Mouse (Mus musculus): ENCODE data around the gene Ppfia1. TPM values are rescaled to one million over a fixed set of nuclear protein-coding genes. Genes with fewer than 3 reads are reported as not detected.

The Ppfia1 gene
- polyA plus RNA-seq, 1 experiment: 54.5 TPM

DNA sequence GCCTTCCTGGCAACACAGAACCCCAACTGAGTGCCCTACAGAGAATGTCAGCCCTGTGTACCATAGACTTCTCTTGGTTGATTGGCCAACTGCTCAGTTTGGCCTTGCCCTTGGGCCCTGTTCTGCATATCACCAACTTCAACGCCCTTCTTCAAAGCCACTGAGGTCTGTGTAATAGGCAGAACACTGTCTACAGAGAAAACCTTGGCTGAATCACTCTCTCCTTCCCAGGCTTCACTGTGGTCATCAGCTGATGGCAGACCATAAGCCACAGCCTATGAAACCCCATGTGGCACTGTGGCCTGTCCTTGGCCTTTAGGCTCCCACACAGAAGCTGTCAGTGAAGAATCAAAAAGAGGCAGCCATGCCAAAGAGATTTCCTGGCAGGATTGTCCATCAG is 94.6 kb downstream of the Ppfia1 start:
- TF ChIP-seq CTCF (IDR thresholded peaks at IDR 0.05; ENCODE audit: borderline replicate concordance, extremely low read depth, insufficient read depth, insufficient read length) (no peak), POLR2A (IDR thresholded peaks at IDR 0.05; ENCODE audit: borderline replicate concordance, extremely low read depth, insufficient read depth, insufficient read length, poor library complexity, severe bottlenecking) (no peak)
- no peak for DNase-seq (ENCODE audit: low read depth)

- no peak for TF ChIP-seq CTCF (IDR thresholded peaks at IDR 0.05; ENCODE audit: borderline replicate concordance, extremely low read depth, insufficient read depth, insufficient read length)
- TF ChIP-seq POLR2A (IDR thresholded peaks at IDR 0.05; ENCODE audit: borderline replicate concordance, extremely low read depth, insufficient read depth, insufficient read length, poor library complexity, severe bottlenecking): no peak
- peak; percentile 11 for DNase-seq (ENCODE audit: low read depth)
Observed at GRCm38 (mm10) chr7:144450661-144451060, 102.9 kb downstream of the Ppfia1 start.

GRCm38 (mm10) chr7:144449637-144450570 is 103.6 kb downstream of the Ppfia1 start:
- TF ChIP-seq CTCF (IDR thresholded peaks at IDR 0.05; ENCODE audit: borderline replicate concordance, extremely low read depth, insufficient read depth, insufficient read length) (no peak), POLR2A (IDR thresholded peaks at IDR 0.05; ENCODE audit: borderline replicate concordance, extremely low read depth, insufficient read depth, insufficient read length, poor library complexity, severe bottlenecking) (no peak)
- DNase-seq (ENCODE audit: low read depth): peak; percentile 93

DNA sequence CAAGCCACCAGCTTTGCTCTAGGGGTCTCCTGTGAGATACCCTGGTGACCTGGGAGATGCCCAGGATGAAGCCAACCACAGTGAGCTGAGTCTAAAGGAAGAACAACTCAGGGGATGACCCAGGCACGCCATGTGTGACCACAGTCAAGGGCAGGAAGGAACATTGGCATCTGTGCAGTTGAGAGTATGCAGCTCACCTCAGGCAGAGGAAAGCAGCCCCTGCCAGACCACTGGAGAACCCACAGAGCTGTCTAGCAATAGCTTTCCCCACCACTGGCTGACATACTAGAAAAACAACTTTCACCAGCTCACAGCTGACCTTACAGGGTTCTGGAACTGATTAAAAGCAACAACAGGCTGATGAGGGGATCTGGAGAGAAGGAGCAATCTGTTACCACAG is 105.3 kb downstream of the Ppfia1 start:
- no peak for TF ChIP-seq POLR2A (IDR thresholded peaks at IDR 0.05; ENCODE audit: borderline replicate concordance, extremely low read depth, insufficient read depth, insufficient read length, poor library complexity, severe bottlenecking)
- no peak for TF ChIP-seq CTCF (IDR thresholded peaks at IDR 0.05; ENCODE audit: borderline replicate concordance, extremely low read depth, insufficient read depth, insufficient read length)

DNA sequence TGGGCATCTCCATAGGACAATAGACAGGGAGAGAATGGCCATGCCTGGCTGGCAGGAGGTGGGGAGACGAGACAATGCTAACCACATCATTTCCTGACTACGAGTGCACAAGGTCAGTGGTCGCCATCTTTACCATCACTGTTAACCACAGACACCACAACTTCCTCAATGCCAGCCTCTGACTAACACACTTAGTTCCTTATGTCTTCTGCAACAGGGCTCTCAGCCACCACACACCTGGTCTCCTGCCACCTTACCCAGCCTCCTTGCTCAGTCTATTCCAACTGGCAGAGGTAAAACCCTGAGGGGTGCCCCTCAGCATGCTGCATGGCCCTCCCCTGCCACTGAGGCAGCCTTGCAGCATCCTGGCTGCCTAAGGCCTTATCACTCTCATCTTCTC is 106.4 kb downstream of the Ppfia1 start:
- TF ChIP-seq CTCF (IDR thresholded peaks at IDR 0.05; ENCODE audit: borderline replicate concordance, extremely low read depth, insufficient read depth, insufficient read length): no peak
- TF ChIP-seq POLR2A (IDR thresholded peaks at IDR 0.05; ENCODE audit: borderline replicate concordance, extremely low read depth, insufficient read depth, insufficient read length, poor library complexity, severe bottlenecking): no peak
- DNase-seq (ENCODE audit: low read depth): no peak

More for the DNA sequence above, 105.3 kb downstream of the Ppfia1 start:
- no peak for DNase-seq (ENCODE audit: low read depth)

GRCm38 (mm10) chr7:144444788-144445187 is 108.7 kb downstream of the Ppfia1 start:
- TF ChIP-seq POLR2A (IDR thresholded peaks at IDR 0.05; ENCODE audit: borderline replicate concordance, extremely low read depth, insufficient read depth, insufficient read length, poor library complexity, severe bottlenecking) (no peak), CTCF (IDR thresholded peaks at IDR 0.05; ENCODE audit: borderline replicate concordance, extremely low read depth, insufficient read depth, insufficient read length) (no peak)
- DNase-seq (ENCODE audit: low read depth): no peak

DNA sequence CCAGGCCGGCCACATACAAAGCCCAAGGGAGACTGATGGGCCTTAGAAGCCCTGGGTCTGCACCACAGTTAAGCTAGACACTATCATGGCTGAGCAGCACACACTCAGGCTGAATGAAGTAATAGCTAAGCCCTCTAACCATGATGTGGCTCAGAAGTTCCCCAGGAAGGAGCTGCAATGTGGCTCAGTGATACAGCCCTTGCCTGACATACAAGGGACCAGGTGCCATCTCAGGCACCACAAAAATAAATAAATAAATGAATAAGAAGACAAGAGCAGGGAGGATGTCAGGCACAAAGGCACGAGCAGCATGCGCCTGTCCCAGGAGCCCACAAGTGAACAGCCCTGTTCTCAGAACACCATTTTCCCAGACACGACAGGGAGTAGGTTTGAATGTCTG is 111.6 kb downstream of the Ppfia1 start:
- DNase-seq (ENCODE audit: low read depth): no peak
- no peak for TF ChIP-seq CTCF (IDR thresholded peaks at IDR 0.05; ENCODE audit: borderline replicate concordance, extremely low read depth, insufficient read depth, insufficient read length)
- TF ChIP-seq POLR2A (IDR thresholded peaks at IDR 0.05; ENCODE audit: borderline replicate concordance, extremely low read depth, insufficient read depth, insufficient read length, poor library complexity, severe bottlenecking): no peak

- DNase-seq (ENCODE audit: low read depth): no peak
- no peak for TF ChIP-seq CTCF (IDR thresholded peaks at IDR 0.05; ENCODE audit: borderline replicate concordance, extremely low read depth, insufficient read depth, insufficient read length)
- TF ChIP-seq POLR2A (IDR thresholded peaks at IDR 0.05; ENCODE audit: borderline replicate concordance, extremely low read depth, insufficient read depth, insufficient read length, poor library complexity, severe bottlenecking): no peak
Observed at GRCm38 (mm10) chr7:144441466-144441865, 112.1 kb downstream of the Ppfia1 start.

DNA sequence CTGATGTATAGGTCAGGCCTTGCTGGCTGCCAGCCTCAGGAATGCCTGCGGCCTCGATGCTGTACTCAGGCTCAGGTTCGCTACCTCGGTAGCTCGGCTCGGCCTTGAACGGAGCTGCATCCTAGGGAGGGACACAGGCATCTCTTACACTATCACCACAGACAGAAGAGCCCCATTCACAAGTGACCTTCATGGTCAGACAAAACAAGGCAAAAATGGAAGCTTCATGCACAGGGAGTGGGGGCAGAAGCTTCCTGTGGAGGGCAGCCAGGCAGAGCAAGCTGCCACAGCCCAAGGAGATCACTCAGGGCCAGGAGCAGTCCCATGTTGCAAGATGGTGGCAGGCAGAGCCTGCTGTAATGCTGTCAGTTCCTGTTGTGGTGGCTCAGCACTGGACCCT is 114.7 kb downstream of the Ppfia1 start:
- no peak for DNase-seq (ENCODE audit: low read depth)
- no peak for TF ChIP-seq CTCF (IDR thresholded peaks at IDR 0.05; ENCODE audit: borderline replicate concordance, extremely low read depth, insufficient read depth, insufficient read length)
- TF ChIP-seq POLR2A (IDR thresholded peaks at IDR 0.05; ENCODE audit: borderline replicate concordance, extremely low read depth, insufficient read depth, insufficient read length, poor library complexity, severe bottlenecking): no peak

DNA sequence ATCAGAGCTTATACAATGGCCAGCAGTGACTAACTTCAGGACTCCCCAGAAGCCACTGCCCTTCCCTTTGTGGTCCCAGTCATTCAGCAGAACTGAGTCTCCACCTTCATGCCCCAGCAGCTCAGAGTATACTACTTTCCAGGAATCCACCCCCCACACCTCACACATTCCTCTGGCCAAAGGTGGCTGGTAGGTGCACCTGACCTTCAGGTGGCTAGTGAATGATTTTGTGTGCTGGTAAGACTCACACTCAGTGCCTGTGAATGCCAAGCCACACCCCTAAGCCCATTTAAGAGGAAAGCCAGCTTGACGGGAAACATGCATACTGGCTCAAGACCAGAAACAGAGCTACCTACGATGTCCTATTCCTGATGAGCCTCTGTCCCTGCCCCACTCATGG is 120.6 kb downstream of the Ppfia1 start:
- no peak for DNase-seq (ENCODE audit: low read depth)
- no peak for TF ChIP-seq POLR2A (IDR thresholded peaks at IDR 0.05; ENCODE audit: borderline replicate concordance, extremely low read depth, insufficient read depth, insufficient read length, poor library complexity, severe bottlenecking)
- no peak for TF ChIP-seq CTCF (IDR thresholded peaks at IDR 0.05; ENCODE audit: borderline replicate concordance, extremely low read depth, insufficient read depth, insufficient read length)

GRCm38 (mm10) chr7:144427460-144427859 is 126.1 kb downstream of the Ppfia1 start:
- DNase-seq (ENCODE audit: low read depth): no peak
- peak; percentile 25; the same call in 1 of the 2 replicates for TF ChIP-seq CTCF (IDR thresholded peaks at IDR 0.05; ENCODE audit: borderline replicate concordance, extremely low read depth, insufficient read depth, insufficient read length)
- no peak for TF ChIP-seq POLR2A (IDR thresholded peaks at IDR 0.05; ENCODE audit: borderline replicate concordance, extremely low read depth, insufficient read depth, insufficient read length, poor library complexity, severe bottlenecking)

Other genes starting within 250 kb of the Ppfia1 start
- 171 and 175 TPM in 2 replicates for gene Cttn, start 82.7 kb downstream of the Ppfia1 start, polyA plus RNA-seq (2012; rRNA removed)
- 5.9 and 7.1 TPM in 2 replicates for gene Fadd, start 28.7 kb upstream of the Ppfia1 start, polyA plus RNA-seq (2012; rRNA removed)
- gene Ano1, start 198.2 kb upstream of the Ppfia1 start, polyA plus RNA-seq (2012; rRNA removed): 12.9 and 13.4 TPM in 2 replicates